Mouse (Mus musculus): ENCODE results near the gene Ankrd9.

GRCm38 (mm10) chr12:110953443-110953842 is 25.4 kb downstream of the Ankrd9 start:
- TF ChIP-seq POLR2A (IDR thresholded peaks at IDR 0.05; ENCODE audit: low read depth, low read length) (no peak), CTCF (IDR thresholded peaks at IDR 0.05; ENCODE audit: extremely low read depth, insufficient read depth, insufficient read length, insufficient replicate concordance) (no peak)

Data from spleen, adult 2 months (tissue).